Mouse (Mus musculus) hindbrain, embryonic 16.5 days (tissue): ENCODE measurements around the gene Aldh3a2. TPM values are rescaled to one million over a fixed set of nuclear protein-coding genes. Genes with fewer than 3 reads are reported as not detected.
A peak's percentile ranks its signal among the peaks of the same experiment; 100 is the strongest.
"Not testable (repeated sequence)": the region's sequence is repeated elsewhere in the genome, so short reads cannot be mapped to it uniquely, and the experiment has no call there.

ENCODE experiments used
- ATAC-seq: fragments of 200-750 bp; cut with Nextera tagmentation; 2 replicates; pipeline ENCODE4 v1.8.0; 2017; ENCODE audit warnings: moderate TSS enrichment, moderate library complexity
- H3K27ac ChIP-seq: fragments of 300-500 bp; sonication (generic); 2 replicates; pipeline ENCODE4 v1.5.1; 2014; ENCODE audit warnings: low read depth, mild to moderate bottlenecking, control low read depth, low read length, moderate library complexity
- H3K27me3 ChIP-seq: fragments of 300-500 bp; sonication (generic); replicated peaks from 2 replicates; pipeline ENCODE4 v1.6.1; 2014; ENCODE audit warnings: low read length; ENCODE audit not compliant: control insufficient read depth, insufficient read depth
- H3K36me3 ChIP-seq: fragments of 300-500 bp; sonication (generic); 2 replicates; pipeline ENCODE4 v1.6.1; 2014; ENCODE audit warnings: mild to moderate bottlenecking, low read length, moderate library complexity, mixed read lengths; ENCODE audit not compliant: control insufficient read depth, insufficient read depth
- H3K4me1 ChIP-seq: fragments of 300-500 bp; sonication (generic); 2 replicates; pipeline ENCODE4 v1.6.1; 2014; ENCODE audit warnings: low read depth, low read length; ENCODE audit not compliant: control insufficient read depth, insufficient read depth
- H3K4me2 ChIP-seq: fragments of 300-500 bp; sonication (generic); 2 replicates; pipeline ENCODE4 v1.6.1; 2014; ENCODE audit warnings: mild to moderate bottlenecking, low read length, control low read depth, moderate library complexity
- H3K4me3 ChIP-seq: fragments of 300-500 bp; sonication (generic); 2 replicates; pipeline ENCODE4 v1.5.1; 2014; ENCODE audit warnings: mild to moderate bottlenecking, low read length, control low read depth, moderate library complexity
- H3K9ac ChIP-seq: fragments of 300-500 bp; sonication (generic); 2 replicates; pipeline ENCODE4 v1.6.1; 2014; ENCODE audit warnings: low read depth, mild to moderate bottlenecking, control low read depth, low read length, moderate library complexity
- H3K9me3 ChIP-seq: fragments of 300-500 bp; sonication (generic); 2 replicates; pipeline ENCODE4 v1.6.1; 2014; ENCODE audit warnings: mild to moderate bottlenecking, low read length, moderate library complexity; ENCODE audit not compliant: control insufficient read depth
- WGBS: fragments of 180-500 bp; shearing (Covaris S2); extraction: QIAGEN DNeasy Blood & Tissue Kit; methylation state at CpG from one replicate; pipeline ENCODE4 v1.1.7; 2014; 5-methylcytosine and 5-hydroxymethylcytosine counted together
- polyA plus RNA-seq: library from polyadenylated mRNA; unstranded; fragments of >200 nt; fragmentation: Nextera tagmentation; extraction: Ambion mirVana; gene quantifications from 2 replicates; pipeline ENCODE4 v1.2.1, GENCODE M21; 2015

The Aldh3a2 gene
- polyA plus RNA-seq, result 35.8 TPM in 2 replicates

GRCm38 (mm10) chr11:61266551-61267533 lies at the start of gene Aldh3a2:
Aldh3a2 (minus strand) TSS chr11:61267464.
- H3K4me1 ChIP-seq, result peaks cover 6% of the 10 kb centered on the region
- H3K4me3 ChIP-seq, result peak within 1 kb of the TSS; percentile 87
- H3K4me2 ChIP-seq, result peak within 1 kb of the TSS; percentile 79
- under 1% methylated on average over 57 of the region's 58 CpGs for WGBS
- H3K27ac ChIP-seq, result peak within 1 kb of the TSS; percentile 97
- ATAC-seq, result peak; percentile 100
- no peaks in the 10 kb centered on the region for H3K27me3 ChIP-seq
- H3K36me3 ChIP-seq, result peaks cover 9% of the 10 kb centered on the region
- H3K9me3 ChIP-seq, result no peaks in the 10 kb centered on the region
- H3K9ac ChIP-seq, result peak within 1 kb of the TSS; percentile 93

DNA sequence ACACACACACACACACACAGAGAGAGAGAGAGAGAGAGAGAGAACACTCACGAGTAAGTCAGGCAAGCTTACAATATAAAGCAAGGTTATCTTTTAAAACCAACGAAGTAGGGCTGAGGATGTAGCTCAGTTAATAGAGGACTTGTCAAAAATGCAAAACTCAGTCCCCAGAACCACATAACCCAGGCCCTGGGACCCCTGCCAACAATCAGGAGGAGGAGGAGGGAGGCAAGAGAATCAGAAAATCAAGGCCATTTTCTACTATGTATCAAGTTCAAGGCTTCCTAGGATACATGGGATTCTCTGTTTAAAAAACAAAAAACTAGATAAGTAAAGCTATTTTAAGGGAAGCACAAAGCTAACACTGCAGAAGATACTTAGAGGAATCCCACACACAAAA lies 49.6 kb upstream of the Aldh3a2 start:
- WGBS, result 74% methylated on average over 2 of the region's 2 CpGs

DNA sequence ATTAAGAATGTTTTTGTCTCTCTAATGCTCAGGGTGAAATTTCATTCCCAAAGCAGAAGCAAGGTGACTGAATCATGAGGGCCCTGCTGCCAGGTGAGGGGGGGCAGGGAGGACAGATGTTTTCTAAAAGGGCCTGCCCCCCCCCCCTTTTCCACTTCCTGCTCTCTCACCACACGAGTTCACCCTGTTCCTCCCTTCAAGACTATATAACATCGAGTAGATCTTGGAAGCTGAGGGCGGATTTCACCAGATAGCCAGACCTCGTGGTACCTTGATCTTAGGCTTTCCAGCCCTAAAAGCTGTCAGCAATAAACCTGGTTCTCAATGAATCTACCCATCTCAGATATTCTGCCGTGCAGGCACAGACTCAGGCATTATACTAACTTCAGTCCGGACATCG lies 43.1 kb upstream of the Aldh3a2 start:
- Histone ChIP-seq H3K9me3 (peaks cover 2% of the 10 kb centered on the region; the same call in 1 of the 2 replicates), H3K9ac (no peak overlapping the region), H3K4me3 (no peak overlapping the region), H3K4me1 (no peaks in the 10 kb centered on the region), H3K36me3 (no peaks in the 10 kb centered on the region), H3K27ac (no peak overlapping the region), H3K27me3 (no peaks in the 10 kb centered on the region), H3K4me2 (no peak overlapping the region)
- 74% methylated on average over 7 of the region's 7 CpGs for WGBS
- no peak for ATAC-seq

More for the DNA sequence above, 49.6 kb upstream of the Aldh3a2 start:
- ATAC-seq, result no peak
- Histone ChIP-seq H3K36me3 (no peaks in the 10 kb centered on the region), H3K4me2 (no peak overlapping the region), H3K9me3 (no peaks in the 10 kb centered on the region), H3K9ac (no peak overlapping the region), H3K27me3 (no peaks in the 10 kb centered on the region), H3K4me3 (no peak overlapping the region), H3K27ac (no peak overlapping the region), H3K4me1 (no peaks in the 10 kb centered on the region)

DNA sequence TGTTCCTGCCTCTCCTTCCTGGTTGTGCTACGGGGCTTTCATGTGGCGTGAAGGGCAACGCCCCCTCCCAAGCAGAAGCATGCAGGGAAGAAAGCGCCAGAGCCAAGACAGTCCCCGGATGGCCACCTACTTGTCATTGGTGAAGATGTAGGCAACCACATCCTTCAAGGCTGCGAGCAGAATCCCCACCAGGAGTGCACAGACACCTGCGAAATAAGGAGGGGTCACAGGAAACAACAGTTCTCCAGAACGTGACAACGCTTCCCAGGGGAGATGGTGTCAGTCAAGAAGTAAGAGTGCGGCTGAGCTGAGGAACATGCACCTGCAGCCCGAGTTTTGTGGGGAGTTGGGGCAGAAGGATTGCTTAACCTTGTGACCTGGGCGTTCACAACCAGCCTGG lies 42.6 kb upstream of the Aldh3a2 start:
- Histone ChIP-seq H3K9me3 (peaks cover 3% of the 10 kb centered on the region; the same call in 1 of the 2 replicates), H3K4me1 (no peaks in the 10 kb centered on the region), H3K4me2 (no peak overlapping the region), H3K4me3 (no peak overlapping the region), H3K27me3 (no peaks in the 10 kb centered on the region), H3K9ac (no peak overlapping the region), H3K36me3 (no peaks in the 10 kb centered on the region), H3K27ac (no peak overlapping the region)
- no peak for ATAC-seq
- 67% methylated on average over 12 of the region's 12 CpGs for WGBS

GRCm38 (mm10) chr11:61307795-61308194 lies 40.5 kb upstream of the Aldh3a2 start:
- 44% methylated on average over 7 of the region's 7 CpGs for WGBS
- Histone ChIP-seq H3K4me3 (no peak overlapping the region), H3K36me3 (no peaks in the 10 kb centered on the region), H3K27ac (no peak overlapping the region), H3K4me1 (no peaks in the 10 kb centered on the region), H3K27me3 (no peaks in the 10 kb centered on the region), H3K4me2 (no peak overlapping the region), H3K9ac (no peak overlapping the region), H3K9me3 (peaks cover 3% of the 10 kb centered on the region; the same call in 1 of the 2 replicates)
- ATAC-seq, result no peak

- Histone ChIP-seq H3K9ac (no peak overlapping the region), H3K4me3 (no peak overlapping the region), H3K36me3 (no peaks in the 10 kb centered on the region), H3K27ac (no peak overlapping the region), H3K4me1 (no peaks in the 10 kb centered on the region), H3K27me3 (no peaks in the 10 kb centered on the region), H3K9me3 (peaks cover 3% of the 10 kb centered on the region; the same call in 1 of the 2 replicates), H3K4me2 (no peak overlapping the region)
- WGBS, result 77% methylated on average over 4 of the region's 4 CpGs
- ATAC-seq, result no peak
Observed at GRCm38 (mm10) chr11:61305377-61305776, 38.1 kb upstream of the Aldh3a2 start.

DNA sequence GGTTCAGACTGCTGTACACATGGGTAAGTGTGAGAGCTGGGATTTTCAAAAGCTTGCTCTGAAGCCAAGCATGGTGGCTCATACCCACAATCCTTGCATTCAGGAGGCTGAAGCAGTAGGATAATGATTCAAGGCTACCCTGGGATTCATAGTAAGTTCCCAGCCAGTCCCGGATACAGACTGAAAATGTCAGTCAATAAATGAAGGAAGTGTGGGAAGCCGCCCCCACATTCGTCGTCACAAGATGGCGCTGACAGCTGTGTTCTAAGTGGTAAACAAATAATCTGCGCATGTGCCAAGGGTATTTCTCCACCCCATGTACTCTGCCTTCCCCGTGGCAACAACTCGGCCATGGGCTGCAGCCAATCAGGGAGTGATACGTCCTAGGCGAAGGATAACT lies 37.3 kb upstream of the Aldh3a2 start:
- H3K36me3 ChIP-seq, H3K9me3 ChIP-seq, H3K27ac ChIP-seq, H3K4me3 ChIP-seq, H3K4me2 ChIP-seq, H3K27me3 ChIP-seq, H3K4me1 ChIP-seq, H3K9ac ChIP-seq, ATAC-seq: not testable (repeated sequence)
- WGBS, result 98% methylated on average over 6 of the region's 10 CpGs

DNA sequence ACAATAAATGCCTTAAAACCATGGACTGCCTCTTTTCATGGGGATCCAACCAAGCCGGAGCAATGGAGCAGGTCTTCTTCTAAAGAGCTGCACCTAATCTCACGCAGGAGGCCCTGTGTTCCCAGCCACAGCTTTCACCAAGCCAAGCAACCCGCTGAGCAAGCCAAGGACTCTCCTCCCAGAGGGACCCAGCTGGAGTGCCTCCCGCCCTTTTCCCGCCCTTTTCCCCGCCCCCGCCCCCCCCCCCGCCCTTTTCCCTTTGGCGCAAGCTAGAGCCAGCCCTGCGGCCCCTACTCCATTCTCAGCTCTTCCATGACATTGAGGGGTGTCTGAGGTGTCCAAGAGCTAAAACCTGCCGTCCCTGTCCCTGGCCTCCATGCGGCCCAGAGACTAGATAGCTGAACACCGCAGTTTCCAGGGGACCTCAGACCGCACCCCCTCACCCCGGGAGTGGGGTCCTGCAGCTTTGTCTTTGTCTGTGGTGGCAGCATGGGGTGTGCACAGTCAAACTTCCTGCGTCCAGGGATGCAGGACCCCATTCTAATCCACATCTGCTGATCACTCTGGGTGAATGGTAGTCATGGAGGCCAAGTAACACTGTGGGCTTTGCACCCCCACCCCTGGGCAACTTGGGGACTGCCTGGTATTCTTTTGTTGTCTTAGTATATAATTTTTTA lies 33.6 kb upstream of the Aldh3a2 start:
- H3K9ac ChIP-seq, result no peak overlapping the region
- peak overlapping the region; percentile 25; the same call in 1 of the 2 replicates for H3K4me2 ChIP-seq
- no peak overlapping the region for H3K4me3 ChIP-seq
- ATAC-seq, result no peak
- H3K27ac ChIP-seq, result no peak overlapping the region
- H3K4me1 ChIP-seq, result no peaks in the 10 kb centered on the region
- H3K36me3 ChIP-seq, result no peaks in the 10 kb centered on the region
- peaks cover 3% of the 10 kb centered on the region; the same call in 1 of the 2 replicates for H3K9me3 ChIP-seq
- no peaks in the 10 kb centered on the region for H3K27me3 ChIP-seq
- WGBS, result 23% methylated on average over 15 of the region's 16 CpGs

GRCm38 (mm10) chr11:61300205-61300604 lies 32.9 kb upstream of the Aldh3a2 start:
- H3K4me1 ChIP-seq, result no peaks in the 10 kb centered on the region
- no peak overlapping the region for H3K9ac ChIP-seq
- H3K36me3 ChIP-seq, result no peaks in the 10 kb centered on the region
- 61% methylated on average over 3 of the region's 3 CpGs for WGBS
- H3K27ac ChIP-seq, result no peak overlapping the region
- no peaks in the 10 kb centered on the region; the same call in 1 of the 2 replicates for H3K9me3 ChIP-seq
- no peak for ATAC-seq
- H3K4me3 ChIP-seq, result no peak overlapping the region
- no peaks in the 10 kb centered on the region for H3K27me3 ChIP-seq
- no peak overlapping the region for H3K4me2 ChIP-seq
